Mouse (Mus musculus): ENCODE measurements around the gene Usp7.

Usp7 gene

DNA sequence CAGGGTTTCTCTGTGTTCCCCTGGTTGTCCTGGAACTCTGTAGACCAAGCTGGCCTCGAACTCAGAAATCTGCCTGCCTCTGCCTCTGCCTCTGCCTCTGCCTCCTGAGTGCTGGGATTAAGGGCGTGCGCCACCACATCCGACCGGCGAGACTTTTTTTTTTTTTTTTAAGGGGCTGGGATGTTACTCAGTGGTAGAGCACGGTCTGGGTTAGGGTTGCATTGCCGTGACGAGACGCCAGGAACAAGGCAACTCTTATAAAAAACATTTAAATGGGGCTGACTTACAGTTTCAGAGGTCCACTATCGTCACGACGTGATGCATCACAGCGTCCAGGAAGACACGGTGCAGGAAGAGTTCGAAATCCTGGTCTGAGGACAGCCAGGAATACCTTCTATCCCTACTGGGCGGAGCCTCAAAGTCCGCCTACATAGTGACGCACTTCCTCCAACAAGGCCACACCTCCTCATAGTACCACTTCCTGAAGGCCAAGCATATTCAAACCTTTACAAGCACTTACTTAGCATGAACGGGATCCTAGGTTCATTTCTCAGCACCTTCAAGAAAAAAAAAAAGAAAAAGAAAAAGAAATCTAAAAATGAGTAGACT lies at the start of gene Usp7:
Gene Usp7 (minus strand): TSS at position 360 of the 609 bp plus-strand sequence.
- in situ Hi-C loops (cut with MboI, MseI) = loop anchor here in 1 of 2 experiments (25.0 kb wide), 1 partner anchor 1470 kb away; no protein-coding TSS in a partner anchor

- in situ Hi-C loops (cut with MboI, MseI) = no loop called here
Measured at GRCm38 (mm10) chr16:8840557-8840956, 48.4 kb upstream of the Usp7 start.

- in situ Hi-C loops (cut with MboI, MseI) = loop anchor here in 1 of 2 experiments (5.0 kb wide), 1 partner anchor 107 kb away; no protein-coding TSS in a partner anchor
Measured at GRCm38 (mm10) chr16:8838921-8839320, 46.8 kb upstream of the Usp7 start.

GRCm38 (mm10) chr16:8837595-8837994 lies 45.5 kb upstream of the Usp7 start:
- in situ Hi-C loops (cut with MboI, MseI) = loop anchor here in 1 of 2 experiments (5.0 kb wide), 1 partner anchor 105 kb away; no protein-coding TSS in a partner anchor

DNA sequence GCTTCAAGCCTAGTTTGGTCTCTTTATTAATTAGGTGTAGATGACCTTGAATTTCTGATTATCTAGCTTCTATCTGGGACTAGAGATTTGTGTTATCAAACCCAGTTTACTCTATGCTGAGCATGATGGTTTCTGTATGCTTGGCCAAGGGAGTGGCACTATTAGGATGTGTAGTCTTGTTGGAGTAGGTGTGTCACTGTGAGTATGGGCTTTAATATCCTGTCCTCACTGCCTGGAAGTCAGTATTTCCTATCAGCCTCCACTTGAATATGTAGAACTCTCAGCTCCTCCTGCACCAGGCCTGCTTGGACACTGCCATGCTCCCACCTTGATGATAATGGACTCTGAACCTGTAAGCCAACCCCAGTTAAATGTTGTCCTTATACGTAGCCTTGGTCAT lies 44.8 kb upstream of the Usp7 start:
- in situ Hi-C loops (cut with MboI, MseI) = loop anchor here in 1 of 2 experiments (5.0 kb wide), 1 partner anchor 105 kb away; no protein-coding TSS in a partner anchor

- in situ Hi-C loops (cut with MboI, MseI) = loop anchor here in 1 of 2 experiments (5.0 kb wide), 1 partner anchor 94 kb away; no protein-coding TSS in a partner anchor
Measured at GRCm38 (mm10) chr16:8831241-8831640, 39.1 kb upstream of the Usp7 start.

GRCm38 (mm10) chr16:8830431-8831211 lies 38.5 kb upstream of the Usp7 start:
- in situ Hi-C loops (cut with MboI, MseI) = loop anchor here in 1 of 2 experiments (5.0 kb wide), 1 partner anchor 93 kb away; no protein-coding TSS in a partner anchor

- in situ Hi-C loops (cut with MboI, MseI) = loop anchor here in 1 of 2 experiments (5.0 kb wide), 1 partner anchor 92 kb away; no protein-coding TSS in a partner anchor
Measured at GRCm38 (mm10) chr16:8829564-8830359, 37.7 kb upstream of the Usp7 start, which contains the start of gene 1810013L24Rik. Gene 1810013L24Rik, plus strand, starts transcription at chr16:8830100.

DNA sequence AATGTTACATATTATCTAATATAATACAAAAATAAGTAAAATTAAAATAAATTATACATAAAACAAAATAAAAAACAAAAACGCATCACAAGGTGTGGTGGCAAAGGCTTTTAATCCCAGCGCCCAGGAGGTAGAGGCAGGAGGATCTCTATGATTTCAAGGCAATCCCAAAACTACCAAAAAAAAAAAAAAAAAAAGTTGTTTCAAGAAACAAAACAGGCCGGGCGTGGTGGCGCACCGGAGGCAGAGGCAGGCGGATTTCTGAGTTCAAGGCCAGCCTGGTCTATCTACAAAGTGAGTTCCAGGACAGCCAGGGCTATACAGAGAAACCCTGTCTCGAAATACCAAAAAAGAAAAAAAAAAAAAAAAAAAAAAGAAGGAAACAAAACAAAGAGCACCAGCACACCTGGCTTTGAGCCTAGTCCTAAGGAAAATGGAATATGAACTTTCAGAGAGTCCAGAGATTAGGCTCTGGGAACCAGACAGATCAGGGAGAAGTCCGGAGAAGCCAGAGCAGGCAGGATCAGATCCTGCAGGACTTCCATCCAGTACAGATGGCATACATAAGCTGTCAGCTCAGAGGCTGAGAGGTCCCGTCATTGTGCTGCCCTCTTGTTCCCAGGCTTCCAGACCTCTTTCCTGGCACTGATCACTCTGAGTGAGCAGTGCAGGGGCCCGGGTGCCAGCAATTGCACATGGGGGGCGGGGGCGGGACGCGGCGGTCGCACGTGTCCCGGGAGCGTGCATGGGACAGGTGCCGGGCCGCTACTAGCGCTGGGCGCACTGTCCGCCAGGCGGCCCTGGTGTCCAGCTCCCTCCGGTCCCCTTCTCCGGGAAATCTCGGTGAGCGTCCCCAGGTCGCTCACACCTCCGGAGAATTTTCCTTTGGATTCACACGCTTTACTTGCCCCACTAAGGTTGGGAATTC lies 36.8 kb upstream of the Usp7 start:
- in situ Hi-C loops (cut with MboI, MseI) = no loop called here

GRCm38 (mm10) chr16:8827366-8827765 lies 35.3 kb upstream of the Usp7 start:
- in situ Hi-C loops (cut with MboI, MseI) = no loop called here

DNA sequence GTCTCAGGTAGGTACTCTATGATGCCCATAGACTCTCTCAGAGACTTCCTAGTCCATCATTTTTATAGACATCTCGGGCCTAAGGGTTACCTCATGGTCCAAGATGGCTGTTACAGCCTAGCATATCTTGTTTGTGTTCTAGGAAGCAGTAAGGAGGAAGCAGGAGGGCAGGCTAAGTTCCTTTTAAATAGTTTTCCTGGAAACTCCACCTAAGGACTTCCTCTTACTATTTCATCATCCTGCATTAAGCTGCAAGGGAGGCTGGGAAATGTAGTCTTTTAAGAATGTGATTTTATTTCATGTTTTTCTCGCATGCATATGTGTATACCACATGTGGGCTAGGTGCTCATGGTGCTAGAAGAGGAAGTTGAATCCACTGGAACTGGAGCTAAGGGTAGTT lies 31.6 kb upstream of the Usp7 start:
- in situ Hi-C loops (cut with MboI, MseI) = loop anchor here in 1 of 2 experiments (25.0 kb wide), 1 partner anchor 1411 kb away; no protein-coding TSS in a partner anchor

GRCm38 (mm10) chr16:8822586-8822985 lies 30.5 kb upstream of the Usp7 start:
- in situ Hi-C loops (cut with MboI, MseI) = loop anchor here in 1 of 2 experiments (25.0 kb wide), 1 partner anchor 1410 kb away; no protein-coding TSS in a partner anchor

- in situ Hi-C loops (cut with MboI, MseI) = loop anchor here in 1 of 2 experiments (25.0 kb wide), 1 partner anchor 1409 kb away; no protein-coding TSS in a partner anchor
Measured at GRCm38 (mm10) chr16:8821429-8821828, 29.3 kb upstream of the Usp7 start.

GRCm38 (mm10) chr16:8817872-8818271 lies 25.8 kb upstream of the Usp7 start:
- in situ Hi-C loops (cut with MboI, MseI) = loop anchor here in 1 of 2 experiments (25.0 kb wide), 1 partner anchor 1406 kb away; no protein-coding TSS in a partner anchor

DNA sequence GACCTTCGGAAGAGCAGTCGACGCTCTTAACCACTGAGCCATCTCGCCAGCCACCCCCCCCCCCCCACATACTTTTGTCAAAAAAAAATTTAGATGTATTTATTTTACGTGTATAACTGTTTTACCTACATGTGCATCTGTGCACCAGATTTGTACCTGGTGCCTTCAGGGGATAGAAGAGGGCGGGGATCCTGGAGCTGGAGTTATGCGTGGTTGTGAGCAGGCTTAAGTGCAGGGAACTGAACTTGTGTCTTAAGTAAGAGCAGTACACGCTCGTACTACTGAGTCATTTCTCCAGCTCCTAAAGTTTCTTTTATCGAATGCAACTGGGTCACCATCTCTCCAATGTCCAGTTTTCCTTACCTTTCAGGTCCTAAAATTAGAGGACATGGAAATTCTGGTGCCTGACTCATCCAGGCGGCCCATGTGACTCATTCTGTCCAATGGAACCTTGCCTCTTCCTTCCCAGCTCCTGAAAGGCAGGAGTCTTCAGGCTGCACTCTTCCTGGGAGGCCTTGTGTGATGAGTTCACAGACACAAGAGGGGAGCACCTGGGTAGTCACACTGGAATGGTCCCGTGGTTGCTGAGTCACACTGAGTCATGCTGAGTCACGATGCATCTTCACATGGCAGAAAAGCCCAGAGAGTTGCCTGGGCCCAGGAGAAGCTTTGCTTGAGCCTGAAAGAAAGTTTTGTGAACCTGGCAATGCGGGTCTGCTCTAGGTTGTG lies 18.5 kb upstream of the Usp7 start:
- in situ Hi-C loops (cut with MboI, MseI) = loop anchor here in 1 of 2 experiments (25.0 kb wide), 1 partner anchor 1398 kb away; no protein-coding TSS in a partner anchor

DNA sequence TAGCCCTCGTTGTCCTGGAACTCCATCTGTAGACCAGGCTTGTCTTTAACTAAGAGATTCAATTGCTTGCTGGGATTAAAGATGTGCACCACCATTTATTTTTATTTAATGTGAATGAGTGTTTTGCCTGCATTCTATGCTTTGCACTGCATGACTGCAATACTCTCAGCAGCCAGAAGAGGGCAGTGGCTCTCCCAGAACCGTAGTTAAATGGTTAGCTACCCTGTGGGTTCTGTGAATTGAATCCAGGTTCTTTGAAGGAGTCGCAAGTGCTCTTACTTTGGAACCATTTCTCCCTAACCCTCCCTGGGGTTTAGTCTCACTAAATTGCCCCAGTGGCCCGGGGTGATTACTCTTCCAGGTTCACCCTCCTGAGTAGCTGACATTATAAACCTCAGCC lies 14.6 kb upstream of the Usp7 start:
- in situ Hi-C loops (cut with MboI, MseI) = loop anchor here in 1 of 2 experiments (10.0 to 25.0 kb wide), 2 partner anchors 58 to 1394 kb away; no protein-coding TSS in a partner anchor

DNA sequence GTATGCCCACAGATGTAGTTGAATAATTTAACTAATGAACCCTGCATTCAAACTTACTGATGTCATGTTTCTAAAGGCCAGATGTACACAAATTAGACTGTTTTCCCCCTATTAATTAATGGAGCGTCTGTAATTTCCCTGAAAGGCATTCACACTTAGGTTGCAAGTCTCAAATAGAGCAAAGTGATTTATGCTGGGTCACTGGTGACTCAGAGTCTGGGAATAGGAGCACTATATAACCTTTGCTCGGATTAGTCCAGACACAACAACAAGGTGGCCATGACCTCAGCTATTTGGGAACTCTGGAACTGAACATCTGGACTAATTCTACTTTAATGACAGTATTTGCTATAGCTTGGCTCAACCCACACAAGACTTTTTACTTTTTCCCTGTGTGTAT lies 3.8 kb upstream of the Usp7 start:
- in situ Hi-C loops (cut with MboI, MseI) = loop anchor here in 1 of 2 experiments (25.0 kb wide), 1 partner anchor 1466 kb away; no protein-coding TSS in a partner anchor

GRCm38 (mm10) chr16:8794952-8795351 lies 2.8 kb upstream of the Usp7 start:
- in situ Hi-C loops (cut with MboI, MseI) = loop anchor here in 1 of 2 experiments (25.0 kb wide), 1 partner anchor 1467 kb away; no protein-coding TSS in a partner anchor

GRCm38 (mm10) chr16:8790886-8791285 lies 1.2 kb downstream of the Usp7 start:
- in situ Hi-C loops (cut with MboI, MseI) = loop anchor here in 1 of 2 experiments (25.0 kb wide), 1 partner anchor 1471 kb away; no protein-coding TSS in a partner anchor
